Mouse (Mus musculus) liver, adult 10 weeks (tissue): ENCODE results near the gene Fank1. TPM values are rescaled to one million over a fixed set of nuclear protein-coding genes. Genes with fewer than 3 reads are reported as not detected.

ENCODE experiments used
- polyA plus RNA-seq: library from polyadenylated mRNA; stranded (reverse); fragments of 350-450 nt; fragmentation: Illumina TruSeq; extraction: RNeasy Lipid Tissue Mini Kit (QIAGEN cat#74804); gene quantifications from one replicate; pipeline ENCODE4 v1.2.3, GENCODE M21; 2014; ENCODE audit warnings: low read depth, low replicate concordance

Fank1 gene
- polyA plus RNA-seq = not detected

DNA sequence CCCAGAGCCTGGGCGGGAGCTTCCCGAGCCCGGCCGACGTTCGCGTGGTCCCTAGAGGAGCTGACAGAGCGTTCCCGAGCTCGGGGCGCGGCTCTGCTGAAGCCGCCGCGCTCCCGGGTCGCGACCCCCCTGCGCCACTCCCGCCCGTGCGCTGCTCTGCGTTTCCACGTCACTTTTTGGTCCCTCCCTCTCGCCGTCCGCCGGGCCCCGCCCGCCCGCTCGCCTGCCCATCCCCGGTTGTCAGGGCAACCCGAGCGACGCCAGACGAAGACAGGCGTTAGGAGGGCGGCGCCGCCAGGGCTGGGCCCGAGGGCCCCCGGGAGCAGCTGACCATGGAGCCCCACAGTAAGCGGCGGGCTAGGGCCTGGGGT lies at the start of gene Fank1:
Gene Fank1, plus strand, starts transcription at position 236 of the 371 bp plus-strand sequence.

DNA sequence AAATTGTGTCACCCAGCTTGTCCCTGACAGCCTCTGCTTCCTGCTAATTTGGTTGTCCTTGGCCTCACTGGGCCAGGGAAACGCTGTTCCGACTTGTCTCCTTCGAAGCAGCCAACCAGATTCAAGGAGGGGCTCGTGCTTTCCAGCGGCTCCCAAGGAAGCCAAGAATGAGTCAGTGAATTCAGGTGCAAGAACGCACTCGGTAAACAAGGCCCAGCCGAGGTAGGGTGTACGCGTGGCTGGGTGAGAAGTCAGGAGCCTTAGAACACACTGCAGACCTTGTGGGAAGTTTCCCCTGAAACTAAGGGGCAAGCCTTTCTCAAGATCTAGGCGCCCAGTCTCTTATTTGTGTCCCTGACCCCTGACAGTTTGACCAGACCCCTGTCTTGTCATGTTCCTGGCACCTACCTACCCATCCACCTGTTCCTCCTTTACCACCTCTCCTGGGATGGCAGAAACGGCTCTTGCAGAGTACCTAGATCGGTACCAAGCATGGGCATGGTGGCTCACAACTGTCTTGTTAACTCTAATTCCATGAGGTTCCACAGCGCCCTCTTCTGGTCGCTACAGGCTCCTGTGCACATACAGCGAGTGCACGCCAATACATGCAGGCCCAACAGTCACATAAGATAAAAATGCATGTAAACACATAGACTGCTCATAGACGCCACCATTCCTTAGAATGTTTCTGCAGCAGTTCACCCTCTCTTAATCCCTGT lies 6.2 kb downstream of the Fank1 start, which contains the start of gene Dhx32:
Gene Dhx32, minus strand, starts transcription at position 10 of the 719 bp plus-strand sequence.

Other genes with a start within 250 kb of the Fank1 start
- gene Tex36, start 174.7 kb upstream of the Fank1 start, polyA plus RNA-seq = not detected
- 14.2 TPM for gene Edrf1, start 139.3 kb upstream of the Fank1 start, polyA plus RNA-seq
- gene Mmp21, start 96.8 kb upstream of the Fank1 start, polyA plus RNA-seq = not detected
- gene Bccip, start 67.5 kb upstream of the Fank1 start, polyA plus RNA-seq = 92.6 TPM
- gene Uros, start 66.8 kb upstream of the Fank1 start, polyA plus RNA-seq = 23.2 TPM
- gene Dhx32, start 5.9 kb downstream of the Fank1 start, polyA plus RNA-seq = 8.8 TPM